Mouse (Mus musculus) midbrain, embryonic 15.5 days (tissue): ENCODE measurements around the gene Tbx4. TPM values are rescaled to one million over a fixed set of nuclear protein-coding genes. Genes with fewer than 3 reads are reported as not detected.

Source experiments
- ATAC-seq: fragments of 200-750 bp; cut with Nextera tagmentation; replicated peaks from 2 replicates; pipeline ENCODE4 v1.8.0; 2017; ENCODE audit warnings: moderate TSS enrichment
- H3K27ac ChIP-seq: fragments of 300-500 bp; sonication (generic); 2 replicates; pipeline ENCODE4 v1.5.1; 2015; ENCODE audit warnings: mild to moderate bottlenecking, inconsistent platforms
- H3K27me3 ChIP-seq: fragments of 300-500 bp; sonication (generic); replicated peaks from 2 replicates; pipeline ENCODE4 v1.6.1; 2015; ENCODE audit warnings: inconsistent platforms
- H3K36me3 ChIP-seq: fragments of 300-500 bp; sonication (generic); replicated peaks from 2 replicates; pipeline ENCODE4 v1.6.1; 2015; ENCODE audit warnings: inconsistent platforms
- H3K4me1 ChIP-seq: fragments of 300-500 bp; sonication (generic); 2 replicates; pipeline ENCODE4 v1.6.1; 2015; ENCODE audit warnings: inconsistent platforms
- H3K4me2 ChIP-seq: fragments of 300-500 bp; sonication (generic); 2 replicates; pipeline ENCODE4 v1.6.1; 2015; ENCODE audit warnings: inconsistent platforms, mild to moderate bottlenecking, moderate library complexity
- H3K4me3 ChIP-seq: fragments of 300-500 bp; sonication (generic); 2 replicates; pipeline ENCODE4 v1.5.1; 2015; ENCODE audit warnings: mild to moderate bottlenecking, inconsistent platforms
- H3K9ac ChIP-seq: fragments of 300-500 bp; sonication (generic); 2 replicates; pipeline ENCODE4 v1.6.1; 2015; ENCODE audit warnings: mild to moderate bottlenecking, inconsistent platforms
- H3K9me3 ChIP-seq: fragments of 300-500 bp; sonication (generic); 2 replicates; pipeline ENCODE4 v1.6.1; 2016; ENCODE audit warnings: inconsistent platforms
- WGBS: fragments of 180-500 bp; shearing (Covaris S2); methylation state at CpG from one replicate; pipeline ENCODE4 v1.1.7; 2015; ENCODE audit warnings: mixed read lengths; 5-methylcytosine and 5-hydroxymethylcytosine counted together
- polyA plus RNA-seq: library from polyadenylated mRNA; unstranded; fragments of >200 nt; fragmentation: Nextera tagmentation; extraction: Ambion mirVana; gene quantifications from 2 replicates; pipeline ENCODE4 v1.2.1, GENCODE M21; 2015

The Tbx4 gene
- polyA plus RNA-seq, 1 experiment from 2014 or later = 0.46 TPM

- ATAC-seq = no peak
- Histone ChIP-seq H3K9ac (no peak overlapping the region), H3K36me3 (no peaks in the 10 kb centered on the region), H3K27ac (no peak overlapping the region), H3K4me1 (peaks cover 21% of the 10 kb centered on the region), H3K4me3 (no peak overlapping the region), H3K27me3 (peaks cover 96% of the 10 kb centered on the region), H3K9me3 (no peaks in the 10 kb centered on the region), H3K4me2 (no peak overlapping the region)
- WGBS = 3% methylated on average over 6 of the region's 6 CpGs
These were observed 6.5 kb downstream of the Tbx4 start for GRCm38 (mm10) chr11:85892771-85893170.

GRCm38 (mm10) chr11:85893400-85894135 is 7.3 kb downstream of the Tbx4 start:
- Histone ChIP-seq H3K4me2 (no peak overlapping the region), H3K4me3 (no peak overlapping the region), H3K9me3 (no peaks in the 10 kb centered on the region), H3K9ac (no peak overlapping the region), H3K27me3 (peaks cover 96% of the 10 kb centered on the region), H3K36me3 (no peaks in the 10 kb centered on the region), H3K4me1 (peaks cover 17% of the 10 kb centered on the region), H3K27ac (no peak overlapping the region)
- ATAC-seq = no peak
- WGBS = 2% methylated on average over 13 of the region's 13 CpGs

DNA sequence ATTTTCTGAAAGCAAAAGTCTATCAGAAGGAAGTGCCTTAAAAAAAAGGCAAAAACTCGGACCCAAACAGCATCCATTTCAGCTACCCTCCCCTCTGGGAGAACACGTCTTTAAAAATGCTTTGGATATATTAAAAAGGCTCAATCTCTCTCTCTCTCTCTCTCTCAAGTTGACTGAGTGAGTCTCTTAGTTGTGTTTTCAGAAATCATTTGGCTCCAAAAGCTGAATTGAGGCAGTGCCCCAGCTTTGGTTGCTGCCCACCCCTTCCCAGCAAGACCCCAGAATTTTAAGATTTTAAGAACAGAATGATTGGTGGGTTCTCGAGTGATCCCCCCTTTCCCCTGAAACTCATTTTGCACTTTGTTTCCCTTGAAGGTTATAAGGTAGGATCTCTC is 7.9 kb downstream of the Tbx4 start:
- no peak for ATAC-seq
- 3% methylated on average over 3 of the region's 3 CpGs for WGBS
- peaks cover 17% of the 10 kb centered on the region for H3K4me1 ChIP-seq
- no peaks in the 10 kb centered on the region for H3K36me3 ChIP-seq
- no peak overlapping the region for H3K27ac ChIP-seq
- no peaks in the 10 kb centered on the region for H3K9me3 ChIP-seq
- H3K9ac ChIP-seq = no peak overlapping the region
- peaks cover 95% of the 10 kb centered on the region for H3K27me3 ChIP-seq
- no peak overlapping the region for H3K4me2 ChIP-seq
- H3K4me3 ChIP-seq = no peak overlapping the region

DNA sequence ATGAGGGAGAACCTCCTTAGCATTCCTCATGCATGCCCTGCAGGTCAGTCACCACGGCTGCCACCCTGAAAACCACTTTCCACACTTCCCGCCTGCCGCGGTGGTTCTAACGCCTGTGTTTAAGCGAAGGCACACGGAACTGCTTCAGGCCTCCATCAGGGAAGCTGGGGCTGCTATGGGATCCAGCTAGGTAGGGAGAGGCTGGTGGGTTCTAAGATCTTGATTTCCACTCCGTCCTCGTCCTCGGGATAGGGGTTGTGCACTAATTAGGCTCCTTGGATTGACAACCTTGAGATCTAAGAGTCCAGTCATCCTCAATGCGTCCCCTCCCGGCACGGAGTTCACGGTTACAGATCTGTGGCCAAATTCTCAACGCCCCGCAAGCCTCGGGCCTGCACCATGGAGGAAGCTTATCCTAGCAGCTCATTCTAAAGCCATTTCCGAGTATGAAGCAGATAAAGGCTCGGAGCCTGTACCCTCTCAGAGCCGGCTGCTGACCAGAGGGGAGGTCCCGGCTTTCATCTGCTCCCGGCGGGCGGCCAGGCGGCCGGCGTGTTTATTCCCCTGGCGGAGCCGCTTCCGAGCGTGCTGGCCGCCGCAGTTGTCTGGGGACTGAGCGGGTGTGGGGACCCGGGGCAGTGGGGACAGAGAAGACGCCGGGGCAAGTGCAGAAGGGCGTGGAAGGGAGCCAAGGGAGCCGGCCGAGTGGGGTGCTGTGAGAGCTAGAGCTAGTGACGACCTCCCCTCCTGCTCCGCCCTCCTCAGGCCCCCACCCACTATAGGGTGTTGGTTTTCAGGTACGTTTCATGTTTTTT is 8.7 kb downstream of the Tbx4 start:
- no peak overlapping the region for H3K9ac ChIP-seq
- WGBS = under 1% methylated on average over 43 of the region's 43 CpGs

GRCm38 (mm10) chr11:85896335-85896985 is 10.2 kb downstream of the Tbx4 start:
- Histone ChIP-seq H3K4me1 (peaks cover 9% of the 10 kb centered on the region), H3K27ac (no peak overlapping the region), H3K4me2 (no peak overlapping the region), H3K27me3 (peaks cover 90% of the 10 kb centered on the region), H3K36me3 (no peaks in the 10 kb centered on the region), H3K4me3 (no peak overlapping the region), H3K9me3 (no peaks in the 10 kb centered on the region), H3K9ac (no peak overlapping the region)
- 41% methylated on average over 11 of the region's 13 CpGs for WGBS
- no peak for ATAC-seq

More for the DNA sequence above, 8.7 kb downstream of the Tbx4 start:
- no peaks in the 10 kb centered on the region for H3K36me3 ChIP-seq
- peak overlapping the region; percentile 42 for H3K4me2 ChIP-seq
- H3K4me1 ChIP-seq = peaks cover 14% of the 10 kb centered on the region
- ATAC-seq = no peak
- no peak overlapping the region for H3K27ac ChIP-seq
- H3K9me3 ChIP-seq = no peaks in the 10 kb centered on the region
- H3K27me3 ChIP-seq = peaks cover 91% of the 10 kb centered on the region
- peak overlapping the region; percentile 12; the same call in 1 of the 2 replicates for H3K4me3 ChIP-seq

GRCm38 (mm10) chr11:85900291-85900690 is 14.1 kb downstream of the Tbx4 start:
- no peak overlapping the region for H3K27ac ChIP-seq
- H3K9ac ChIP-seq = no peak overlapping the region
- H3K36me3 ChIP-seq = no peaks in the 10 kb centered on the region
- no peaks in the 10 kb centered on the region for H3K9me3 ChIP-seq
- peaks cover 2% of the 10 kb centered on the region; the same call in 1 of the 2 replicates for H3K4me1 ChIP-seq
- no peak overlapping the region for H3K4me3 ChIP-seq
- H3K4me2 ChIP-seq = no peak overlapping the region
- no peak for ATAC-seq
- H3K27me3 ChIP-seq = peaks cover 58% of the 10 kb centered on the region

GRCm38 (mm10) chr11:85909514-85909913 is 23.3 kb downstream of the Tbx4 start:
- no peaks in the 10 kb centered on the region for H3K36me3 ChIP-seq
- no peak for ATAC-seq
- no peak overlapping the region for H3K9ac ChIP-seq
- 0 out of 2 replicates have a peak, but pooled peaks cover 3% of the 10 kb centered on the region for H3K27me3 ChIP-seq
- 74% methylated on average over 4 of the region's 4 CpGs for WGBS
- H3K9me3 ChIP-seq = no peaks in the 10 kb centered on the region
- no peak overlapping the region for H3K4me3 ChIP-seq
- no peaks in the 10 kb centered on the region for H3K4me1 ChIP-seq
- H3K27ac ChIP-seq = no peak overlapping the region
- H3K4me2 ChIP-seq = no peak overlapping the region

DNA sequence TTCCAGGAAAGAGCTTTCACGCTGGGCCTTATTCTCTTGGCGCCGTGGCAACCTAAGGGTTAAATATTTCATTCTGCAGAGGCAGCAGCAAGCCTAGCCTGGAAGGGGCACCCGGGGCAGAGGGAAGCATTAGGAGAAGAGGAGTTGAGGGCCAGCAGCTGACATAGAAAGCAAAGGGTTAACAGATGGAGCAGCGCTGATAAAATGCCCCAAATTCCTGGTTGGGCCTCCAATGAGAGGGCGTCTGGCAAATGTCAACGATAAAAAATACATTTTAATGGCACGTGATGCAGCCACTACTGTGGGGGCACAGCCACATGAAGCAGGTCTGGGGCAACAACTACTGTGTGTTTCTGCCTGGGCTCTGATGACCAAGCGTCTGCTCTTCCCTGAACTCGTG is 23.9 kb downstream of the Tbx4 start:
- WGBS = 42% methylated on average over 10 of the region's 10 CpGs
- Histone ChIP-seq H3K36me3 (no peaks in the 10 kb centered on the region), H3K27ac (no peak overlapping the region), H3K27me3 (0 out of 2 replicates have a peak, but pooled peaks cover 3% of the 10 kb centered on the region), H3K4me3 (no peak overlapping the region), H3K4me1 (no peaks in the 10 kb centered on the region), H3K4me2 (no peak overlapping the region), H3K9ac (no peak overlapping the region), H3K9me3 (no peaks in the 10 kb centered on the region)
- ATAC-seq = no peak

- Histone ChIP-seq H3K9me3 (no peaks in the 10 kb centered on the region), H3K9ac (no peak overlapping the region), H3K27me3 (peaks cover 6% of the 10 kb centered on the region; the same call in 1 of the 2 replicates), H3K4me3 (no peak overlapping the region), H3K36me3 (no peaks in the 10 kb centered on the region), H3K4me2 (no peak overlapping the region), H3K4me1 (peaks cover 17% of the 10 kb centered on the region), H3K27ac (no peak overlapping the region)
- 86% methylated on average over 7 of the region's 7 CpGs for WGBS
- no peak for ATAC-seq
These were observed 27.3 kb downstream of the Tbx4 start for GRCm38 (mm10) chr11:85913506-85913905.

DNA sequence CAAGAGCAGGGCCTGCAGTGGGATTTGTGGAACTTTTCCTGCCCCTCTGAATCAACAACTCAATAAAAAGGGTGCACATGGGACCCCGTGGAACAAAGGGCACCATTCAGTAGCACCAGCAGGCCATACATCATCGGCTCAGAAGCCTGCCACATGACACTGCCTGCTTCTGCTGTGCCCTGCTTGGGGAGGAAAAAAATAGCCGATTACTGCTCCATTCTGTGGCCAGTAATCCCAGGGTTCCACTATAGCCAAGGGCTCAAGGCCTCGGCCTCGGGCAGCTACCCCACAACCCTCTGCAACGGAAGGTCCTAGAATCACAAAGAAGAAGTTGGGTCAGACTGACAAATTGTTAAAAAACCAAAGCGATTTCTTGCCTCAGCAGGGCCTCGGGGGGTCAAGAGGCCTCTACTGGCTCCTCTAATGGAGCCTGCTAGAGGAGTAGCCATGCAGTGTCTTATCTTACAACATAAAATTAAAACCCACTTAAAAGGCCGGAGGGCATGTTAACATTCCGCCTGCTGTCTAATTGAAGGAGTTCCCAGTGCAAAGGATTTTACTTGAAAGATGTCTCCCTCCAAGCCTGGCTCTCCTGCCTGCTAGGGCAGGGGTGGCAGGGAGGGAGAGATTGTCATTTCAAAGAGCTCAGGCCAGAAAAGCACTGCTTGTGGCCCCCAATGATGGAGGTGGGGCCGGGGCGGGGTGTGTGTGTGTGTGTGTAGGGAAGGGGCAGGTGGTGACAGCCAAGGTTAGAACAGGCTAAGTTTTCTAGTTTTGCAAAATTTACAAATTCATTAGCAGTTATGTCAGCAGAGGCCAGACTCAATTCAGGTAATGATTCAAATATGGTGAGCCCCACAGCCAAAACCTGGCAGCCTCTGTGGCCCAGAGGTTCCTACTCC is 31.1 kb downstream of the Tbx4 start:
- Histone ChIP-seq H3K9me3 (no peaks in the 10 kb centered on the region), H3K27me3 (peaks cover 6% of the 10 kb centered on the region; the same call in 1 of the 2 replicates), H3K4me1 (peaks cover 23% of the 10 kb centered on the region), H3K36me3 (no peaks in the 10 kb centered on the region), H3K27ac (no peak overlapping the region), H3K9ac (no peak overlapping the region), H3K4me3 (no peak overlapping the region), H3K4me2 (no peak overlapping the region)
- 33% methylated on average over 12 of the region's 12 CpGs for WGBS
- ATAC-seq = no peak

GRCm38 (mm10) chr11:85917993-85918325 is 31.7 kb downstream of the Tbx4 start:
- H3K9ac ChIP-seq = no peak overlapping the region
- 6% methylated on average over 11 of the region's 11 CpGs for WGBS
- peak overlapping the region; percentile 32 for H3K4me2 ChIP-seq
- H3K27ac ChIP-seq = no peak overlapping the region
- no peaks in the 10 kb centered on the region for H3K36me3 ChIP-seq
- no peak for ATAC-seq
- H3K27me3 ChIP-seq = peaks cover 6% of the 10 kb centered on the region; the same call in 1 of the 2 replicates
- no peak overlapping the region for H3K4me3 ChIP-seq
- H3K9me3 ChIP-seq = no peaks in the 10 kb centered on the region
- H3K4me1 ChIP-seq = peaks cover 23% of the 10 kb centered on the region
